Mouse (Mus musculus) yolk sac, embryonic 10.5 days (tissue): ENCODE results near the gene Gpr135.
"Not testable (repeated sequence)": the region's sequence is repeated elsewhere in the genome, so short reads cannot be mapped to it uniquely, and the experiment has no call there.

Experiments used
- DNase-seq: peaks from one replicate; pipeline ENCODE4 v3.0.0-alpha.2; 2017; ENCODE audit warnings: low spot score

The Gpr135 gene

DNA sequence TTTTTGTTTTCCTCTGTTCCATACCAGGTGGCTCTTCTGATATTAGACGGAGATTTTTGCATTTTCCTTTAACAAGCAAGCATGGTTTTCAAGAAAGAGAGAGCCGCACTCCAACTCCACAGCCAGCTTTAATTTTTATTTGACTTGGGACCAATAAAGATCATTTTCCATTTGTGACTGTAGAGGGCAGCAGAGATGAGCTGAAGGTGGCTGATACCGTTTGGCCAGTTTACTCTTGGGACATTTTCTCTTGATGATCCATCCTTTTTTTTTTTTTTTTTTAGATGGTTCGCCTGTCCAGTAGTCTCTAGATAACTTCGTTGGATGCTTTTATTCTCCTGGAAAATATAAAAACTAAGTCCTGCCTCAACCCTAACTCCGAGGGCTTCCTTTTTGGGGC lies 17.6 kb downstream of the Gpr135 start:
- no peak for DNase-seq

DNA sequence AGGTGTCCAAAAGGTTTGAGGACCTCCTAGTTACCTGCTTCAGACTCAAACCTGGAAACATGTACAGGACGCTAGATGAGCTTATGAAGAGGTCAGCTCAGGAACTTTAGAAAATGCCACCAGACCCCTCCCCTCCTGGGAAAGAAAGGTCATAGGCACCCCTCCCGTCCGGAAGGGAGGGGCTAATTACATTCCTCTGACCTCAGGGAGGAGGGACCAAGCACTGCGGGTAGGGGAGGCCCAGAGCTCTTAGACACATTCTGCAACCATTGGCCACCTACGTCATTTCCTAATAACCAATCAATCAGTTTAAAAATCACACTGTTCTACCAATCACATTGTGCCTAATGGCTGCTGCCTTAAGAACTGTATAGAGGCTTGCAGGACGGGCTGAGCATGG lies 18.4 kb downstream of the Gpr135 start:
- no peak for DNase-seq

DNA sequence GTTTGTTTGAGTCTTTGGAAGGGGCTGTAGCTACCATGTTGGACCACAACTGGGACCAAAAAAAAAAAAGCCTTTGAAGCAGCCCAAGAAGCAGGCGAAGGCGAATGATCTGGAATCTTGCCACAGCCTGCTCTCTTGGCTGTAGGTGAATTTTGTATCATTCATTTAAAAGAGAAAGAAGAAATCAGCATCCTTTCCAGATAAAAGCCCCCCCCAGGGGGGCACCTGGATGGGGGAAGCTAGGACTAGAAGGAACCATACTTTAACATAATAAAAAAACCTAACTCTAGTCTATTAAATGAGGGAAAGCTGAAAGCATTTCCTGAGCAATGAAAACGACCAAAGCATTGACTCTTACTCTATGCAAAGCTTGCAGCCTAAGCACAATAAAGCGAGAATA lies 20.1 kb downstream of the Gpr135 start:
- no peak for DNase-seq

DNA sequence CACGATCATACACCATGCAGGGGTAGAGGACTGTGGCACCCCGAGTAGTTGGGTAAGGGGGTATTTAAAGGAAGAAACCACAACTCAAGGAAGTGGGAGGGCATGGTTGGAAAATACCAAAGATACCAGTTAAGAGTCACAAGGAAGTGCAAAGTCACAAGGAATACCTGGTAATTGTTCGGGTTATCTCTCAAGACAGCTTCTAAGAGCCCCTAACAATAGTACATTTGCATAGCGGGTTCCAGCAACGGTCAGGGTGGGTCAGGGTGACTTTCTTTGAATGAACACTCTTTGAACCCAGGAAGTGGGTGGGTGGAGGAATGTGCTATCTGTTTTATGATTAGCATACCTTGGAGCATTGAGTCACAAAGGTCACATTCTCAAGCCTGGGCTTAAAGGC lies 20.8 kb downstream of the Gpr135 start:
- DNase-seq = not testable (repeated sequence)

DNA sequence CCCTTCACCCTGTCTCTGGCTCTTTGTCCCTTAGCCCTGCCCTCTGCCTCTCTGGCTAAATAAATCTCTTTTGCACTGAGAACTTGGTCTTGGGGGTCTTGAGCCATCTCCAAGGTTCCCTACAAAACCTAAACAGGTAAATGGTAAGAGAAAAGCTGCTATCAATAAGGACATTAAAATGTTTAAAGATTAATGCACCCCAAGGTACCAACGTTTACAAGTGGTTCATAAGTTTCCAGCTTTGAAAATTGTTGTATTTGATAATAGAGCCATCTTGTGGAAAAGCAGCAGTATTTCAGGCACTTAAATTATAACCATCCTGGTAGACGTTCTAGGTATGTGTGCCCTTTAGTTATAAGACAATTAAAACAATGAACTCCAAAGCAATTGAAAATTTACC lies 23.4 kb downstream of the Gpr135 start:
- no peak for DNase-seq

DNA sequence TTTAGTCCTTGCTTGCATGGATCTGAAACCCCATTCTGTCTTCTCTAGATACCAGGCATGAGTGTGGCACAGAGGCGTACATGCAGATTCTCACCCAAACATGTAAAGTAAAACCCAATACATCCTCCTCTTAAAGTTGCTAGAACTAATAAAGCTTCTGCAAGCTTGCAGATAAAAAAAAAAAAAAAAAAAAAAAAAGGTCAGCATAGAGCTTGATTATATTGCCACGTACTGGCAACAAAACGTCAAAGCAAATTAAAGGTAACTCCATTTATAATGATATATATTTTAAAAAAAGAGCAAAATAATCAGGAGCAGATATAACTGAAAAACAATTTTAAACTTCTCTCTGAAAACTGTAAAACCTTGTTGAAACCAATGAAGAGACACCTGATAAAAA lies 29.7 kb downstream of the Gpr135 start:
- DNase-seq = no peak

DNA sequence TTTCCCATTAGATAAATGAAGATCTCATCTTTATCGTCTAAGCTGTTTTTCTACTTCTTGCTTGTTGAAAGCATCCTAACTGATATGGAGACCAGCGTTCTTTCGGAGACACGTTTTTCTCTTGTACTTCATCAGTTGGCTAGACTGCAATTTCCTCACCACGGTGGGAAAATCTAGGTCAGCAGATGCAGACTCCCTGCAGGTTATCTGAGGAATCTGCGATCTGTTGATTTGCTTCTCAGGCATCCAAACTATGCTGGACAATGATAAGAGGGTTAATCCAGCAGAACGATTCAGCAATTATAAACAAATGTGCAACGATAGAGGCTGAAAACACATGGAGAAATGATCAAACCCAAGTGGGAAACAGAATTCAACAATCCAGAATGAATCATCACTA lies 31.4 kb downstream of the Gpr135 start:
- DNase-seq = peak; percentile 69

DNA sequence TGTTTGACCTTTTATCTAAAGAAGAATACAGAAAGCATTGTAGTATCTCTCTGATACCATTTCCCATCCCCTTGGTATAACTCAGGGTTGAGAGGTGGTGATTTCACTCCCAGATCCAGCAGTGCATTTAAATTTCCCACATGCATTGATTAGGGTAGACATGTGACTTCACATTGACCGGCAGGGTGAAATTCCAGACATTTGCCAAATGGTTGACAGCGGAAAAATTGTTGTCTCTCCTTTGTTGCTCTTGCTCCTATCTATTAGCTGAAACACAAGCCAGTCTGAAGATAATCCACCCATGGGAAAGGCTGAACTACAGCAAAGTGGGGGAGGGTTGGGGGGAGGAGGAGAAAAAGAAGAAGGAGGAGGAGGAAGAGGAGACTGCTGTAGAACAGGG lies 32.1 kb downstream of the Gpr135 start:
- DNase-seq = no peak

DNA sequence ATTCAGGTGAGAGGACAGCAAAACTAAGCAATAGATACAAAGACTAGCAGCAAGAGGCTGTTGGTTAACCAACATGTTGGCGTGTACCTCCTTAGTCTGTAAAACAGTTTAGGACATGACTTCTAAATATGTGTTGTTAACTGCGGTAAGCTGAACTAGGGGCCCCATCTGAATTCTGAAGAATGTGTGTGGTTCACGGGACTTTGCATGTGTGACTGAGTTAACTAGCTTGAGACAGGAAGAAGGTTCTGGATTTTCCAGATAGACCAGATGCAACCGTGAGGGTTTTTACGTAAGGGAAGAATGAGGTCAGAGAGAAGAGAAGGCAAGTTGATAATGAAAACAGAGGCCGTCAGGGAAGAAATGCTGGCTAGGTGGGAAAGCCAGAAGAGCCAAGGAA lies 33.9 kb downstream of the Gpr135 start:
- no peak for DNase-seq

DNA sequence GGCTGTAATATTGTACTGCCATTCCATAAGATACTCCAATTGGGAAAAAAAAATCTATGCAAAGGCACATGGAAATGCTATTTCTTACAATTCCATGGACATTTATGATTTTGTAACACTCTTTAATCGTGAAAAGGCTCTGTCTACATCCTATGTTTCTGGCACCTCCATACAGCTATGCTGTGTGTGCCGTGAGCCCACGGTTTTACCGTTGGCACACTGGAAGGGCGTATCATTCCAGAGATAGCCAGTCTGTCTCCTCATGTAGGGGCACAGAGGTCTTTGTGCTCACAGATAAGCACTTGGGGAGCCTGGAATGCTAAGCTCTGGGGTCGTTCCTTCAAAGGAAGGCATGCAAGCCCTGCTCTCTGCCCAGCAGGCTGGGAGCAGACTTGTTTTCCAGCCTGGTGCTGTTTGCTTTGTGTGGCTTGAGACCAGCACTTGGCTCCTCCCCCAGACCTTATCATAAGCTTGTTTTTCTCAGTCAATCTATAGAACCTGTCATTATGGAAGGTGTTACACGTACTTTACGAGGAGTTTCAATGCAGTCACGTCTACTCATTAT lies 34.7 kb downstream of the Gpr135 start:
- DNase-seq = no peak

DNA sequence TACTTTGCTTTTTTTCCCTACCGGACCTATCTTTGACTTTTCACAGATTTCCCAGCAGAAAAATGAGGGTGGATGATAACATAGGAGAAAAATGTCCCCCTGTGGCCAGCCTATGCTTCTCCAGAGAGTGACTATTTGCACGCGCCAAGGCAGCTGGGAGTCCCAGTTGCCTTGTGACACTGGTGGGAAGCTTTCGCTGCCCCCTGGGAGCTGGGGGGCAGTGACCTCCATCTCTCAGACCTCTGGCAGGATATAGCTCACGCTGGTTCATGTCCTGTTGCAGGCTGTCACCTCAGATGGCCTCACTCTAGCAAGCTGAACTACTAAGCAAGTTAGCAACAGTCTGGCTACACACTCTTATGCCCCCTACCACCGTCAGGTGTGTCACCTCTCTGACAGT lies 39.1 kb downstream of the Gpr135 start:
- DNase-seq = no peak

DNA sequence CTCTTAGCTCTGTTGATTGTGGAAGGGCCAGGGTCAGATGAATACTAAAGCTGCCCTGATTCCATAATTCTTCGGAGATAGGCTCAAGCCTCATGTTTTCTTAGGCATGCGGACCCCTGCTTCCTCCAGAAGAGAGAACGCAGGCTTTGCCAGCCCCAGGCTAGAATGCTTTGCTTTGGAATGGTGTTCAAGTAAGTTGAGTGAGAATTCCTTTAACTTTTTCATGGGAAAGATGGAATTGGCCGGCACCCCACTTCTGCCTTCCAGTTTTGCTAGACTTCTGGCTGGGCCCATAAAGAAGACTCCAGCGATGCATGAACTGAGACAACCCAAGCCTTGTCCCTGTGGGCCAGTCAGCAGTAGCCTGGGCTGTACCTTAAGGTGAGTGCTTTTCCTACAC lies 39.8 kb downstream of the Gpr135 start:
- DNase-seq = no peak

DNA sequence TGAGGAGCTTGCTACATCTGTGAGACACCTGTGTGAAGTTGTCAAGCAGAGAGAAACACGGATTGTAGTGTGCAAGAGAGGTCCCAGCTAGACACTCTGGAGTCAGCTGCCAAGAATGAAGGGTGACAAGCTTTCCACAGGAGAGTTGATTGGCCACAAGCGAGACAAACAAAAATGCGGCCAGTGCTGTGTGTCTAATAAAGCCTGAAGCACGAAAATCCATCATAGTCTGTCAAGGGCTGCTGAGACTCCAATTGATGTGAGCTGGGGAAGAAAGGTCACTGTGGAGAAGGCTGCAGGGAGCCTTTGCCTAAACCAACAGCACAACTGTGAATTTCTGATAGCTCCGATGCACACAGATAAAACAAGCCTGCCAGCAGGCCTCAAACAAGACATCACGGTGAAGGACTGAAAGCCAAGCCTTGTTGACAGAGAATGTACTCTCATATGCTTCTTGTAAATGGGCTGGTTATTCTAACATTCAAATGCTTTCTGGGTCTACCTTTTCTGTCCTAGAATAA lies 45.6 kb downstream of the Gpr135 start:
- DNase-seq = no peak

DNA sequence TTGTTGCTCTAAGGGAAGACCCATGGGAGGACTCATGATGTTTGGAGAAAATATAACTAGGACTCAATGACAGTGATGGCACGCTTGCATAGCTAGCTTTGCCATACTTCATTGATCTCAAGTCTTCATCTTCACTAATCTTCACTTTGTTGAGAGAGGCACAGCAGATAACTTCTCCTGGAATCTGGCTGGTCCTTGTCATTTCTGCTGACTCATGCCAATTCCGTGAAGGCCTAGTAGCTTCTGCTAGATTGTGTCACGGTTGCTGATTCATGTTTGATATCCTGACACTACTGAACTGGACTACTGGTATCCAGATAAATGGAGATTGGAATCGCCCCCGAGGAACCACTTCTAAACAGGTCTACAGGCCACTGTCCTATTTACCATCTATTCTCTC lies 47.4 kb downstream of the Gpr135 start:
- DNase-seq = no peak

DNA sequence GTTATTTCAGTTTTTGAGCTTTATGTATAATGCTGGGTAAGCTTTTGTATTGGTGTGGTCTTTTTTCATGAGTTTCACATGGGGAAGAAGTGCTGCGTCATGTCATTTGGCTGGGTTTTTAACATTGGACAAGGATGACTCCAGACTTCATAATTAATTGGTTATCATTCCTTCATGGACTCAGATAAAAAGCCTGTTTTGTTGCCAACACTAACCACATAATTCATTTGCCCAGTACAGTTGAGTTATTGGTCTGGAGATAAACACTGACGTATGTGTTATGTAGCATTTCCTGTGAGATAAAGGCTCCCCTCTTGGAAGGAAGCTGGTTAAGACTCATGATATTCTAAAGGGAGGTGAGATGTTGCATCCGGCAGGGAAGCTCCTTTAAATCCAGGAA lies 48.1 kb downstream of the Gpr135 start:
- no peak for DNase-seq

DNA sequence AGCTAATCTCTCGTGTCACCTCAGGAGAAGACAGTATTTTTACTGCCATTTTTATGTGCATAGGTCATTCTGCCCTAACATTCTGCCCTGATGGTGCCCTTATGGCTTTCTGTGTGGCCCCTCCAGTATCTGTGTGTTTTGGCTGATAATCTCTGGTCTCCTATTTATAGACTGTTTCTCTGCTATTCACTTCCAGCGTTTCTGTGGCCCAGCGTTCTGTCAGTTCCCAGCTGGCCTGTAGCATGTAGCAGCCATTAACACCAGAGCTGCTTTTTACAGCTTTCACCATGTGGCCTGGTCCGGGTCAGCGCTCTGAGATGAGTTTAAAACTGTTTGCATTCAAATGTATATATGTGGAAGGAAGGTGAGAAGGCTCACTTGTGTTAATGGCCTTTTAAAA lies 49.4 kb downstream of the Gpr135 start:
- peak; percentile 23 for DNase-seq

DNA sequence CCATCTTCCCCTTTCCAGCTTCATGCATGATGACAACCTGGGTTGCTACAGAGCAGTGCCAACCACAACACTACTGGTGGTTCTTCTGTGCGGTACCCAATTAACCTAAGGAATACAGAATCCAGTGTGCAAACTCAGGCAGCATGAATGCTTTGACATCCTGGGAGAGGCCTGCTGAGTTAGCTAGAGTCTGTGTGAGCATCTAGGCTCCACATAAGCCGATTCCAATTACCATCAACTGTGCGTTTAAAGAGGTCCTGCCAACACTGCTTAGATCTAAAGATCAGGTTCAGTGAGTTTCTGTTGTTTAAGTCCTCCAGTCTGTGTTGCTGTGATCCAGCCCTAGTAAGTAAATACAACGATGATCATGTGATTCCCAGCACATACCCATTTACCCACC lies 50.6 kb downstream of the Gpr135 start:
- no peak for DNase-seq
